Mouse (Mus musculus) thymus, postnatal 10 days (tissue): ENCODE measurements around the gene Adamtsl4.
A peak's percentile ranks its signal among the peaks of the same experiment; 100 is the strongest.

Experiments
- DNase-seq, 2 experiments: peaks; one replicate each; pipeline ENCODE4 v3.0.0; 2021; ENCODE audit warnings: low spot score in 2 of 2

Adamtsl4 gene

GRCm38 (mm10) chr3:95635636-95636035 is 52.1 kb downstream of the Adamtsl4 start:
- DNase-seq: no peak

GRCm38 (mm10) chr3:95632648-95633588 is 54.8 kb downstream of the Adamtsl4 start:
- peak in 1 of 2 experiments; percentile 14 for DNase-seq

- no peak for DNase-seq
Observed at GRCm38 (mm10) chr3:95631304-95631703, 56.4 kb downstream of the Adamtsl4 start.

- DNase-seq: no peak
Observed at GRCm38 (mm10) chr3:95630856-95631255, 56.9 kb downstream of the Adamtsl4 start.

- no peak for DNase-seq
Observed at GRCm38 (mm10) chr3:95629755-95630154, 58.0 kb downstream of the Adamtsl4 start.

- no peak for DNase-seq
Observed at GRCm38 (mm10) chr3:95627763-95628162, 60.0 kb downstream of the Adamtsl4 start.
